Mouse (Mus musculus): ENCODE measurements around the gene Smim23. TPM values are rescaled to one million over a fixed set of nuclear protein-coding genes. Genes with fewer than 3 reads are reported as not detected.

The Smim23 gene
- total RNA-seq, 1 experiment = not detected

- H3K4me3 ChIP-seq (ENCODE audit: insufficient read depth in 1 of 2, low read depth in 1 of 2, low read length in 2 of 2, poor library complexity in 1 of 2, severe bottlenecking in 1 of 2) = no peak overlapping the region
- in situ Hi-C loops (cut with MboI; ENCODE audit: low sequenced_read_pairs in 2 of 2, unreplicated experiment in 2 of 2) = no loop called here
- H3K27ac ChIP-seq (ENCODE audit: insufficient read depth, low read depth, low read length, poor library complexity, severe bottlenecking) = no peak overlapping the region; the same call in 1 of the 2 replicates
- H3K9ac ChIP-seq (ENCODE audit: insufficient read depth, low read depth, low read length, poor library complexity, severe bottlenecking) = peak overlapping the region; percentile 32; the same call in 1 of the 2 replicates
- H3K4me1 ChIP-seq (ENCODE audit: control insufficient read depth in 2 of 2, insufficient read depth in 2 of 2, low read length in 2 of 2, poor library complexity in 1 of 2) = peaks cover 0 to 3% of the 10 kb centered on the region in 2 experiments; a peak in 1 of 4 replicates
- no peaks in the 10 kb centered on the region for H3K36me3 ChIP-seq (ENCODE audit: control insufficient read depth, insufficient read depth, low read length, poor library complexity, severe bottlenecking)
- no peak for TF ChIP-seq CHD2 (IDR thresholded peaks at IDR 0.05; ENCODE audit: low read depth, low read length)
- no peak for TF ChIP-seq ZC3H11A (IDR thresholded peaks at IDR 0.05; ENCODE audit: borderline replicate concordance, low read depth, low read length)
- TF ChIP-seq HCFC1 (IDR thresholded peaks at IDR 0.05; ENCODE audit: borderline replicate concordance, insufficient read depth, low read length) = no peak
- TF ChIP-seq MAFK (IDR thresholded peaks at IDR 0.05; ENCODE audit: insufficient read depth, low read depth, low read length) = no peak
- no peak for TF ChIP-seq ZNF384 (IDR thresholded peaks at IDR 0.05; ENCODE audit: low read depth, low read length)
- no peaks in the 10 kb centered on the region for H3K9me3 ChIP-seq (ENCODE audit: control insufficient read depth, insufficient read depth, low read depth, low read length)
- no peak for DNase-seq (ENCODE audit: low read depth, low spot score)
Measured at GRCm38 (mm10) chr11:32846682-32847222, 22.3 kb upstream of the Smim23 start.

GRCm38 (mm10) chr11:32841169-32841568 is 16.8 kb upstream of the Smim23 start:
- H3K27ac ChIP-seq (ENCODE audit: insufficient read depth, low read depth, low read length, poor library complexity, severe bottlenecking) = no peak overlapping the region

GRCm38 (mm10) chr11:32840256-32840655 is 15.9 kb upstream of the Smim23 start:
- TF ChIP-seq CHD2 (IDR thresholded peaks at IDR 0.05; ENCODE audit: low read depth, low read length) (no peak), ZC3H11A (IDR thresholded peaks at IDR 0.05; ENCODE audit: borderline replicate concordance, low read depth, low read length) (no peak), ZNF384 (IDR thresholded peaks at IDR 0.05; ENCODE audit: low read depth, low read length) (no peak), HCFC1 (IDR thresholded peaks at IDR 0.05; ENCODE audit: borderline replicate concordance, insufficient read depth, low read length) (no peak), MAFK (IDR thresholded peaks at IDR 0.05; ENCODE audit: insufficient read depth, low read depth, low read length) (no peak)
- H3K36me3 ChIP-seq (ENCODE audit: control insufficient read depth, insufficient read depth, low read length, poor library complexity, severe bottlenecking) = no peaks in the 10 kb centered on the region
- in situ Hi-C loops (cut with MboI; ENCODE audit: low sequenced_read_pairs in 2 of 2, unreplicated experiment in 2 of 2) = no loop called here
- no peak overlapping the region for H3K4me3 ChIP-seq (ENCODE audit: insufficient read depth in 1 of 2, low read depth in 1 of 2, low read length in 2 of 2, poor library complexity in 1 of 2, severe bottlenecking in 1 of 2)
- H3K9me3 ChIP-seq (ENCODE audit: control insufficient read depth, insufficient read depth, low read depth, low read length) = no peaks in the 10 kb centered on the region
- no peak overlapping the region for H3K9ac ChIP-seq (ENCODE audit: insufficient read depth, low read depth, low read length, poor library complexity, severe bottlenecking)
- DNase-seq (ENCODE audit: low read depth, low spot score) = no peak
- H3K27ac ChIP-seq (ENCODE audit: insufficient read depth, low read depth, low read length, poor library complexity, severe bottlenecking) = no peak overlapping the region
- H3K4me1 ChIP-seq (ENCODE audit: control insufficient read depth in 2 of 2, insufficient read depth in 2 of 2, low read length in 2 of 2, poor library complexity in 1 of 2) = peaks cover 6 to 20% of the 10 kb centered on the region in 2 experiments; a peak in 3 of 4 replicates

More at GRCm38 (mm10) chr11:32841169-32841568, 16.8 kb upstream of the Smim23 start:
- Histone ChIP-seq H3K9me3 (ENCODE audit: control insufficient read depth, insufficient read depth, low read depth, low read length) (no peaks in the 10 kb centered on the region), H3K36me3 (ENCODE audit: control insufficient read depth, insufficient read depth, low read length, poor library complexity, severe bottlenecking) (no peaks in the 10 kb centered on the region), H3K4me1 (ENCODE audit: control insufficient read depth in 2 of 2, insufficient read depth in 2 of 2, low read length in 2 of 2, poor library complexity in 1 of 2) (peaks cover 2 to 17% of the 10 kb centered on the region in 2 experiments; a peak in 3 of 4 replicates), H3K9ac (ENCODE audit: insufficient read depth, low read depth, low read length, poor library complexity, severe bottlenecking) (no peak overlapping the region), H3K4me3 (ENCODE audit: insufficient read depth in 1 of 2, low read depth in 1 of 2, low read length in 2 of 2, poor library complexity in 1 of 2, severe bottlenecking in 1 of 2) (no peak overlapping the region)
- no peak for DNase-seq (ENCODE audit: low read depth, low spot score)
- TF ChIP-seq MAFK (IDR thresholded peaks at IDR 0.05; ENCODE audit: insufficient read depth, low read depth, low read length) (no peak), ZNF384 (IDR thresholded peaks at IDR 0.05; ENCODE audit: low read depth, low read length) (no peak), ZC3H11A (IDR thresholded peaks at IDR 0.05; ENCODE audit: borderline replicate concordance, low read depth, low read length) (no peak)
- in situ Hi-C loops (cut with MboI; ENCODE audit: low sequenced_read_pairs in 2 of 2, unreplicated experiment in 2 of 2) = no loop called here

DNA sequence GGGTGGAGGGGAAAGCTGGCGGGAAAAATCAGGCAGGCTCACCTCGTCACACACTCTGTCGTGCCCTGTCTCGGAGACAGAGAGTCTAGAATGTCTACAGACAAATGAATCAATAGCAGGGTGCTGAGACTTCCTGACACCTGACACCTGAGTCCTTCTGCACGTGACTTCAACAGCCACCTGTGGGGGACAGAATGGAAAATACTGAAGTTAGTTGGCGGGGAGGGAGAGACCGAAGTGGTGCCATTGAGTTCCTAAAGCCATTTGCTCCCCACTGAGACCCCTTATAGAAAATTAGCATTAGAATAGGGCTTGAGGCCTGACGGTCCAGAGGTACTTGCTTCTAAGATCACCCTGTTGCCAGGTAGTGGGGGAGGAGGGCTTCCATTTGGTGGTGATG is 10.6 kb upstream of the Smim23 start:
- in situ Hi-C loops (cut with MboI; ENCODE audit: low sequenced_read_pairs in 2 of 2, unreplicated experiment in 2 of 2) = no loop called here
- TF ChIP-seq ZC3H11A (IDR thresholded peaks at IDR 0.05; ENCODE audit: borderline replicate concordance, low read depth, low read length) = no peak
- TF ChIP-seq MAFK (IDR thresholded peaks at IDR 0.05; ENCODE audit: insufficient read depth, low read depth, low read length) = peak; percentile 66; the same call in 1 of the 2 replicates
- TF ChIP-seq CHD2 (IDR thresholded peaks at IDR 0.05; ENCODE audit: low read depth, low read length) = no peak
- no peak for TF ChIP-seq ZNF384 (IDR thresholded peaks at IDR 0.05; ENCODE audit: low read depth, low read length)
- TF ChIP-seq HCFC1 (IDR thresholded peaks at IDR 0.05; ENCODE audit: borderline replicate concordance, insufficient read depth, low read length) = no peak
- peaks cover 6 to 33% of the 10 kb centered on the region in 2 experiments; a peak in 3 of 4 replicates for H3K4me1 ChIP-seq (ENCODE audit: control insufficient read depth in 2 of 2, insufficient read depth in 2 of 2, low read length in 2 of 2, poor library complexity in 1 of 2)
- H3K36me3 ChIP-seq (ENCODE audit: control insufficient read depth, insufficient read depth, low read length, poor library complexity, severe bottlenecking) = no peaks in the 10 kb centered on the region
- H3K9ac ChIP-seq (ENCODE audit: insufficient read depth, low read depth, low read length, poor library complexity, severe bottlenecking) = no peak overlapping the region
- no peak overlapping the region for H3K27ac ChIP-seq (ENCODE audit: insufficient read depth, low read depth, low read length, poor library complexity, severe bottlenecking)
- H3K9me3 ChIP-seq (ENCODE audit: control insufficient read depth, insufficient read depth, low read depth, low read length) = no peaks in the 10 kb centered on the region
- DNase-seq (ENCODE audit: low read depth, low spot score) = peak; percentile 82
- H3K4me3 ChIP-seq (ENCODE audit: insufficient read depth in 1 of 2, low read depth in 1 of 2, low read length in 2 of 2, poor library complexity in 1 of 2, severe bottlenecking in 1 of 2) = no peak overlapping the region
